Mouse (Mus musculus) lung, embryonic 15.5 days (tissue): Measurements from ENCODE around the gene Hmces. TPM values are rescaled to one million over a fixed set of nuclear protein-coding genes. Genes with fewer than 3 reads are reported as not detected.

Experiments used
- ATAC-seq: fragments of 200-750 bp; cut with Nextera tagmentation; 2 replicates; pipeline ENCODE4 v1.8.0; 2017; ENCODE audit warnings: moderate number of reproducible peaks, borderline replicate concordance; ENCODE audit not compliant: low FRiP score, low TSS enrichment; ENCODE audit errors: extremely low read depth
- H3K27ac ChIP-seq: fragments of 300-500 bp; sonication (generic); 2 replicates; pipeline ENCODE4 v1.5.1; 2015; ENCODE audit warnings: moderate library complexity, mild to moderate bottlenecking, inconsistent platforms
- H3K27me3 ChIP-seq: fragments of 300-500 bp; sonication (generic); 2 replicates; pipeline ENCODE4 v1.6.1; 2015; ENCODE audit warnings: inconsistent platforms
- H3K36me3 ChIP-seq: fragments of 300-500 bp; sonication (generic); 2 replicates; pipeline ENCODE4 v1.6.1; 2015; ENCODE audit warnings: inconsistent platforms
- H3K4me1 ChIP-seq: fragments of 300-500 bp; sonication (generic); 2 replicates; pipeline ENCODE4 v1.6.1; 2015; ENCODE audit warnings: inconsistent platforms
- H3K4me2 ChIP-seq: fragments of 300-500 bp; sonication (generic); 2 replicates; pipeline ENCODE4 v1.6.1; 2015; ENCODE audit warnings: inconsistent platforms, mild to moderate bottlenecking, moderate library complexity
- H3K4me3 ChIP-seq: fragments of 300-500 bp; sonication (generic); 2 replicates; pipeline ENCODE4 v1.5.1; 2015; ENCODE audit warnings: mild to moderate bottlenecking, inconsistent platforms
- H3K9ac ChIP-seq: fragments of 300-500 bp; sonication (generic); 2 replicates; pipeline ENCODE4 v1.6.1; 2015; ENCODE audit warnings: inconsistent platforms
- H3K9me3 ChIP-seq: fragments of 300-500 bp; sonication (generic); 2 replicates; pipeline ENCODE4 v1.6.1; 2016; ENCODE audit warnings: inconsistent platforms
- WGBS: fragments of 180-500 bp; shearing (Covaris S2); methylation state at CpG from one replicate; pipeline ENCODE4 v1.1.7; 2015; 5-methylcytosine and 5-hydroxymethylcytosine counted together
- microRNA-seq: library from miRNA; unstranded; fragments of <30 nt; microRNA quantifications from one replicate; pipeline ENCODE4, GENCODE M21; 2016
- polyA plus RNA-seq: library from polyadenylated mRNA; unstranded; fragments of >200 nt; fragmentation: Nextera tagmentation; extraction: Ambion mirVana; gene quantifications from 2 replicates; pipeline ENCODE4 v1.2.1, GENCODE M21; 2015

Hmces gene
- polyA plus RNA-seq, 1 experiment from 2014 or later: 57.7 TPM

GRCm38 (mm10) chr6:87982506-87982905 is 68.8 kb downstream of the Hmces start:
- Histone ChIP-seq H3K9ac (0 out of 2 replicates have a peak overlapping the region, but pooled peaks have one; percentile 84), H3K4me1 (peaks cover 15% of the 10 kb centered on the region), H3K4me3 (peak overlapping the region; percentile 72), H3K4me2 (peak overlapping the region; percentile 76), H3K9me3 (no peaks in the 10 kb centered on the region), H3K36me3 (peaks cover 24% of the 10 kb centered on the region), H3K27ac (no peak overlapping the region), H3K27me3 (no peaks in the 10 kb centered on the region)
- no peak for ATAC-seq
- 49% methylated on average over 9 of the region's 9 CpGs for WGBS

Small RNAs within 50 kb of the gene (microRNA-seq; reads per million reads assigned to microRNA genes)
- 1.9 reads per million, percentile 4 among the genes with 10 or more reads in this experiment for gene Gm47286

Other genes starting within 250 kb of the Hmces start
- gene Aplf, start 241.7 kb upstream of the Hmces start, polyA plus RNA-seq: 13.8 and 14.6 TPM in 2 replicates
- 5.4 and 6.0 TPM in 2 replicates for gene Efcc1, start 183.1 kb upstream of the Hmces start, polyA plus RNA-seq
- gene Gp9, start 135.9 kb upstream of the Hmces start, polyA plus RNA-seq: 3.9 and 4.7 TPM in 2 replicates
- 12.6 and 12.9 TPM in 2 replicates for gene Rab43, start 101.8 kb upstream of the Hmces start, polyA plus RNA-seq
- gene Gm45140, start 78.1 kb upstream of the Hmces start, polyA plus RNA-seq: 2.1 and 2.6 TPM in 2 replicates
- 45.9 and 49.7 TPM in 2 replicates for gene Isy1, start 75.1 kb upstream of the Hmces start, polyA plus RNA-seq
- 1,108 and 1,113 TPM in 2 replicates for gene Cnbp, start 62.8 kb upstream of the Hmces start, polyA plus RNA-seq
- gene Copg1, start 26.1 kb upstream of the Hmces start, polyA plus RNA-seq: 171 and 172 TPM in 2 replicates
- 44.4 and 46.6 TPM in 2 replicates for gene H1fx, start 67.7 kb downstream of the Hmces start, polyA plus RNA-seq
- gene Rab7, start 131.3 kb downstream of the Hmces start, polyA plus RNA-seq: 197 and 206 TPM in 2 replicates
- 436 and 444 TPM in 2 replicates for gene Rpn1, start 170.5 kb downstream of the Hmces start, polyA plus RNA-seq